Mouse (Mus musculus): ENCODE measurements around the gene Stradb. TPM values are rescaled to one million over a fixed set of nuclear protein-coding genes. Genes with fewer than 3 reads are reported as not detected.

The Stradb gene
- polyA plus RNA-seq, 2 experiments = 15.9 to 22.3 TPM

DNA sequence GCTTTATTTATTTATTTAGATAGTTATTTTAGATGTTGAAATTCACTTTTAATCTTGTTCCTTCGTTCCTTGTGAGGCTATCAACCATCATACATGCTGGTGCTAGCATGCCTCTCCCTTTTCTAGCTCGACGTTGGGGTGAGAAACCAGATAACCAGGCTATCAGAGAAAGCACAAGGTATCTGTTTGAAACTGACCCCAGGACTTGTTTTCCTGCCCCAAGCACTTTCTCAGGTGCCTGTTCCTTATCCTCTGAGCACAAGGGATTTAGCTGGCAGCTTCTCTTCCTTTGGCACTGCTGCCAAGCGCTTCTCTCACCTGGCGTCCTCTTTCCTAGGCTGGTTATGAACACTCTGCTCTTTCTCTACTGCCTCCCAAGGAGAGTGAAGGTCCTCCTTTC lies 10.9 kb upstream of the Stradb start:
- no peak overlapping the region for H3K27ac ChIP-seq (replicated peaks; ENCODE audit: low read depth, low read length)
- no peak overlapping the region for H3K9ac ChIP-seq (ENCODE audit: low read depth, low read length, severe bottlenecking)
- H3K4me1 ChIP-seq (ENCODE audit: control insufficient read depth, insufficient read depth, low read length) = peaks cover 9% of the 10 kb centered on the region
- H3K36me3 ChIP-seq (ENCODE audit: control insufficient read depth, insufficient read depth, low read length) = no peaks in the 10 kb centered on the region
- H3K27me3 ChIP-seq (ENCODE audit: control insufficient read depth, insufficient read depth, low read length) = no peaks in the 10 kb centered on the region
- DNase-seq (ENCODE audit: low spot score) (no peak), ATAC-seq (ENCODE audit: low FRiP score, low read depth) (no peak)
- H3K9me3 ChIP-seq (ENCODE audit: control insufficient read depth, low read length) = no peaks in the 10 kb centered on the region
- H3K4me2 ChIP-seq (replicated peaks; ENCODE audit: low read depth, low read length, severe bottlenecking) = no peak overlapping the region
- H3K4me3 ChIP-seq (replicated peaks; ENCODE audit: low read length) = no peak overlapping the region
- 82% methylated on average over 5 of the region's 5 CpGs for WGBS
- TF ChIP-seq POLR2A (IDR thresholded peaks at IDR 0.05; ENCODE audit: borderline replicate concordance, extremely low read depth, insufficient read depth, insufficient read length) = no peak

DNA sequence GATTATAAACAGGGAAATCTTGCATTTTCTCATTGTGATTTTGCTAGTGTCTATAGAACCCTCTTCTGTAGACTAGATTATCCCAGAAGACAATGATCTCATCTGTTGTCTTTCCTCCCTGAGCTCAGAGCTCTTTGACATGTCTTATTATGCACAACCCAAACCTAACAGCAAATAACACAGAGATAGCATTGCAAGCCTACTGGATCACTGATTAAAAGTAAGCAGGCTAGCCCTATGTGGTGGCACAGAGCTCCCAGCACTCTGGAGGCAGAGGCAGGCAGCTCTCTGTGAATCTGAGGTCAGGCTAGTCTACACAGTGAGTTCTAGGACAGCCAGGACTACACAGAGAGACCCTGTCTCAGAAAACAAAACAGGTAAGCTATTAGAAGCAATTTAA lies 10.5 kb upstream of the Stradb start:
- Histone ChIP-seq H3K4me2 (replicated peaks; ENCODE audit: low read depth, low read length, severe bottlenecking) (no peak overlapping the region), H3K4me1 (ENCODE audit: control insufficient read depth, insufficient read depth, low read length) (peaks cover 9% of the 10 kb centered on the region), H3K4me3 (replicated peaks; ENCODE audit: low read length) (no peak overlapping the region), H3K9ac (ENCODE audit: low read depth, low read length, severe bottlenecking) (no peak overlapping the region), H3K27me3 (ENCODE audit: control insufficient read depth, insufficient read depth, low read length) (no peaks in the 10 kb centered on the region), H3K36me3 (ENCODE audit: control insufficient read depth, insufficient read depth, low read length) (no peaks in the 10 kb centered on the region), H3K9me3 (ENCODE audit: control insufficient read depth, low read length) (no peaks in the 10 kb centered on the region), H3K27ac (replicated peaks; ENCODE audit: low read depth, low read length) (no peak overlapping the region)
- TF ChIP-seq POLR2A (IDR thresholded peaks at IDR 0.05; ENCODE audit: borderline replicate concordance, extremely low read depth, insufficient read depth, insufficient read length) = no peak
- DNase-seq (ENCODE audit: low spot score) (no peak), ATAC-seq (ENCODE audit: low FRiP score, low read depth) (no peak)

DNA sequence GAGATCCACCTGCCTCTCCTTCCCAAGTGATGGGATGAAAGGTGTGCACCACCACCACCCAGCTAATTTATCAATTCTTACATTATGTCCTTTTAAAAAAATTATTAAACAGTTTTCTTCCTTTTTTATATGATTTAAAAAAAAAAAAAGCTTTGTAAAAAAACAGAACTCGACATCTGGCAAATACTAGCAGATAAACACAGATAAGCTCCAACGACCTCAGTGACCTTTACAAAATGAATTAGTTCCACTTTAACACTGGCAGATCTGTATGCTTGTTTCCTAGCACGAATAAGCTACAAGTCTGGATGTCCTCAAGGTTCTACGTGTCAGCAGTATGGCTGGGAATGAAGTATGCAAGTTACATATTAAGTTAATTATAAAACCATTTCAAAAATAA lies 5.8 kb upstream of the Stradb start:
- no peak overlapping the region for H3K4me2 ChIP-seq (replicated peaks; ENCODE audit: low read depth, low read length, severe bottlenecking)
- 63% methylated on average over 4 of the region's 4 CpGs for WGBS
- no peak overlapping the region for H3K9ac ChIP-seq (ENCODE audit: low read depth, low read length, severe bottlenecking)
- H3K4me1 ChIP-seq (ENCODE audit: control insufficient read depth, insufficient read depth, low read length) = peaks cover 6% of the 10 kb centered on the region; the same call in 1 of the 2 replicates
- H3K27me3 ChIP-seq (ENCODE audit: control insufficient read depth, insufficient read depth, low read length) = no peaks in the 10 kb centered on the region
- no peaks in the 10 kb centered on the region for H3K9me3 ChIP-seq (ENCODE audit: control insufficient read depth, low read length)
- no peak for TF ChIP-seq POLR2A (IDR thresholded peaks at IDR 0.05; ENCODE audit: borderline replicate concordance, extremely low read depth, insufficient read depth, insufficient read length)
- H3K27ac ChIP-seq (replicated peaks; ENCODE audit: low read depth, low read length) = no peak overlapping the region
- no peak for DNase-seq (ENCODE audit: low spot score)
- ATAC-seq (ENCODE audit: low FRiP score, low read depth) = no peak
- no peak overlapping the region for H3K4me3 ChIP-seq (replicated peaks; ENCODE audit: low read length)
- no peaks in the 10 kb centered on the region for H3K36me3 ChIP-seq (ENCODE audit: control insufficient read depth, insufficient read depth, low read length)

DNA sequence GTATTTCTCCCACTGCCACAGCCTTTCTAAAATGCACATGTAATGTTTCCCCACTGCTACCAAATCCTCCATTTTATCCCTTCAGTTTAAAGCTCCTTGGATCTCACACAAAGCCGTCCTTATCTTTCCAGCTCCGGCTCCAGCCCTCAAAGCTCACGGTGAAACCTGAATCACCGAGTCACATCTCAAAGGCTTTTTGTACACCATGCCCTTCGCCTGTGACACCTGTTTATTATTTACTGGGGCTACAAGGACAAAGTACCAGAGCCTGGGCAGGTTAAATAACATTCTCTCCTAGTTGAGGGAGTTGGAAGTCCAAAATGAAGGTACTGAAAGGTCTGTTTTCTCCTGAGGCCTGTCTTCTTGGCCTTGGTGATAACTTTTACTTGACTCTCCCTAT lies 3.3 kb upstream of the Stradb start:
- H3K4me2 ChIP-seq (replicated peaks; ENCODE audit: low read depth, low read length, severe bottlenecking) = no peak overlapping the region
- no peak overlapping the region for H3K4me3 ChIP-seq (replicated peaks; ENCODE audit: low read length)
- no peak overlapping the region for H3K27ac ChIP-seq (replicated peaks; ENCODE audit: low read depth, low read length)
- H3K4me1 ChIP-seq (ENCODE audit: control insufficient read depth, insufficient read depth, low read length) = peaks cover 9% of the 10 kb centered on the region; the same call in 1 of the 2 replicates
- ATAC-seq (ENCODE audit: low FRiP score, low read depth) (no peak), DNase-seq (ENCODE audit: low spot score) (no peak)
- H3K9ac ChIP-seq (ENCODE audit: low read depth, low read length, severe bottlenecking) = no peak overlapping the region
- no peaks in the 10 kb centered on the region for H3K9me3 ChIP-seq (ENCODE audit: control insufficient read depth, low read length)
- H3K27me3 ChIP-seq (ENCODE audit: control insufficient read depth, insufficient read depth, low read length) = no peaks in the 10 kb centered on the region
- WGBS = 77% methylated on average over 5 of the region's 5 CpGs
- TF ChIP-seq POLR2A (IDR thresholded peaks at IDR 0.05; ENCODE audit: borderline replicate concordance, extremely low read depth, insufficient read depth, insufficient read length) = no peak
- no peaks in the 10 kb centered on the region for H3K36me3 ChIP-seq (ENCODE audit: control insufficient read depth, insufficient read depth, low read length)

DNA sequence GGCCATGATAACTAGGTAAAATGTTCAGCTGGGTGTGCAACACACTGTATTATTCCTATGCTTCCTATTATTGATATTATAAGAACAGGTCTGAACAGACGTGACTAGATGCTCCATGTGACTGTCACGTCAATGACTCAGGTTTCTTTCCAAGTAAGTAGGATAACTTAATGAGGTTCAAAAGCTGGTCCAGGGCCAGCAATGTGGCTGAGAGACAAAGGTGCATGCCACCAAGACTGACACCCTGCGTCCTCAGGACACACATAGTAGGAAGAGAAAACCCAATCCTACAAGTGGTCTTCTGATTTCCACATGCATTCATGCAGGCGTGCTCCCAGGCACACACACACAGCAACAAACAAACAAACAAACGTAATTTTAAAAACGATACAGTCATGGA lies 2.2 kb upstream of the Stradb start:
- Histone ChIP-seq H3K9me3 (ENCODE audit: control insufficient read depth, low read length) (no peaks in the 10 kb centered on the region), H3K36me3 (ENCODE audit: control insufficient read depth, insufficient read depth, low read length) (no peaks in the 10 kb centered on the region), H3K4me1 (ENCODE audit: control insufficient read depth, insufficient read depth, low read length) (peaks cover 9% of the 10 kb centered on the region; the same call in 1 of the 2 replicates), H3K9ac (ENCODE audit: low read depth, low read length, severe bottlenecking) (no peak overlapping the region), H3K27ac (replicated peaks; ENCODE audit: low read depth, low read length) (no peak overlapping the region), H3K4me3 (replicated peaks; ENCODE audit: low read length) (no peak overlapping the region), H3K4me2 (replicated peaks; ENCODE audit: low read depth, low read length, severe bottlenecking) (no peak overlapping the region), H3K27me3 (ENCODE audit: control insufficient read depth, insufficient read depth, low read length) (no peaks in the 10 kb centered on the region)
- WGBS = 91% methylated on average over 6 of the region's 6 CpGs
- no peak for ATAC-seq (ENCODE audit: low FRiP score, low read depth)
- TF ChIP-seq POLR2A (IDR thresholded peaks at IDR 0.05; ENCODE audit: borderline replicate concordance, extremely low read depth, insufficient read depth, insufficient read length) = no peak
- no peak for DNase-seq (ENCODE audit: low spot score)

DNA sequence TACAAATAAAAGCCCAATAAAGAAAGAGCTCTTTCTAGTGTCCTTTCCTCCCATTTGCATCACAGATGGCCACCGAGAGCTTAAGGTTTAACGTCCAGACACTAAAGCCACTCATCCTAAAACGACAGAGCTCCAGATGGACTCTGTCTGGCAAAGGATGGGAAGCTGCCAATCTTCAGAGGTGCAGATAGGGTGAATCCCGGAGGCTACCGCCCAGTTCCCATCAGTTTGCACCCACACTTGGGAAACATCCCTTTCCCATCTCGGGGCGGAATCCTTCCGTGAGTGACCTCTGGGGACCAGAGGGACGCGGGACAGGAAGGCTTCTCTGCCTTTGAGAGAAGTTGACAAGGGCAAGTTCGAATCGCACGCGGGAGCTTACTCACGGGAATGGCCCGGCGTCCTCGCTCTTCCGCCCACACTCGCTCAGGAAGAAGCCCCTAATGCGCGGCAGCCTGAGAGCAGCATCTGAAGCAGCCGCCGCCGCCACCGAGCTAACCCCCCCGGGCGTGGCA lies 414 bp upstream of the Stradb start:
- 0 out of 2 replicates have a peak, but pooled peaks have one; percentile 24 for TF ChIP-seq POLR2A (IDR thresholded peaks at IDR 0.05; ENCODE audit: borderline replicate concordance, extremely low read depth, insufficient read depth, insufficient read length)
- peak overlapping the region; percentile 45; the same call in 1 of the 2 replicates for H3K27ac ChIP-seq (replicated peaks; ENCODE audit: low read depth, low read length)
- ATAC-seq (ENCODE audit: low FRiP score, low read depth) = peak; percentile 10

More for the DNA sequence above, 414 bp upstream of the Stradb start:
- Histone ChIP-seq H3K9ac (ENCODE audit: low read depth, low read length, severe bottlenecking) (peak overlapping the region; percentile 82), H3K36me3 (ENCODE audit: control insufficient read depth, insufficient read depth, low read length) (peaks cover 5% of the 10 kb centered on the region; the same call in 1 of the 2 replicates), H3K9me3 (ENCODE audit: control insufficient read depth, low read length) (no peaks in the 10 kb centered on the region), H3K4me1 (ENCODE audit: control insufficient read depth, insufficient read depth, low read length) (peaks cover 9% of the 10 kb centered on the region; the same call in 1 of the 2 replicates), H3K4me2 (replicated peaks; ENCODE audit: low read depth, low read length, severe bottlenecking) (peak overlapping the region; percentile 56), H3K27me3 (ENCODE audit: control insufficient read depth, insufficient read depth, low read length) (no peaks in the 10 kb centered on the region), H3K4me3 (replicated peaks; ENCODE audit: low read length) (peak overlapping the region; percentile 85)
- under 1% methylated on average over 28 of the region's 28 CpGs for WGBS
- DNase-seq (ENCODE audit: low spot score) = no peak
